In genomic region chr3:147412274-147412673, GRCm38 (mm10) we compare ENCODE assay signal across 19 mouse cellular contexts.
DNase-seq lines count a peak whose midpoint lies in the region; ATAC-seq lines count a peak whose summit lies in the region.
"Had no signal": no experiment of that assay in that cellular context is flagged by ENCODE, and none has a peak within 500 bp of the region (broad histone marks: within the 10 kb centered on the region; RNA-seq: fewer than 3 reads in every experiment).

No protein-coding gene starts in this region.

- H3K4me1 ChIP-seq in limb, embryonic 13.5 days, result peaks cover 15% of the 10 kb centered on the region
- H3K4me1 ChIP-seq in limb, embryonic 10.5 days, result peaks cover 19% of the 10 kb centered on the region; the same call in 1 of the 2 replicates

- no peak for DNase-seq in limb, embryonic 10.5 days (ENCODE audit: low spot score)
- peak; percentile 67 for DNase-seq in forelimb bud, embryonic 11.5 days (ENCODE audit: low read depth, low spot score)
- no peak for DNase-seq in testis, postnatal 14 days (ENCODE audit: low spot score)
- DNase-seq: adrenal gland, adult 2 months; adrenal gland, adult 8-10 months; adrenal gland, postnatal 10 days; adrenal gland, postnatal 14 days; adrenal gland, postnatal 25 days; adrenal gland, postnatal 36 days; B cell, adult 2 months; cerebellum, adult 11 months; cerebellum, adult 11-12 months; cerebellum, adult 18-20 months had no signal

- no peak overlapping the region for H3K9ac ChIP-seq in limb, embryonic 13.5 days

- no peaks in the 10 kb centered on the region for H3K36me3 ChIP-seq in limb, embryonic 13.5 days
- H3K36me3 ChIP-seq in limb, embryonic 10.5 days, result no peaks in the 10 kb centered on the region
- H3K36me3 ChIP-seq: G1E had no signal

- no peak overlapping the region for H3K4me2 ChIP-seq in limb, embryonic 13.5 days (replicated peaks)

- H3K27ac ChIP-seq in limb, embryonic 13.5 days, result no peak overlapping the region
- H3K27ac ChIP-seq in limb, embryonic 10.5 days, result no peak overlapping the region

- H3K27me3 ChIP-seq in limb, embryonic 13.5 days, result no peaks in the 10 kb centered on the region
- no peaks in the 10 kb centered on the region for H3K27me3 ChIP-seq in limb, embryonic 10.5 days (ENCODE audit: low read depth, poor library complexity, severe bottlenecking)
- H3K27me3 ChIP-seq: CH12.LX, Patski had no signal

- H3K4me3 ChIP-seq in limb, embryonic 13.5 days, result no peak overlapping the region
- H3K4me3 ChIP-seq in limb, embryonic 10.5 days, result no peak overlapping the region

- peak; percentile 67 for ATAC-seq in limb, embryonic 13.5 days (ENCODE audit: low FRiP score, low read depth)
- ATAC-seq: activated CD4-positive, CD25-positive, alpha-beta regulatory T cell, adult 4 months; CD4-positive, CD25-positive, alpha-beta regulatory T cell, adult 4 months; Patski had no signal

- H3K9me3 ChIP-seq in limb, embryonic 13.5 days, result no peaks in the 10 kb centered on the region
- no peaks in the 10 kb centered on the region for H3K9me3 ChIP-seq in limb, embryonic 10.5 days (replicated peaks)

- WGBS in limb, embryonic 13.5 days, result 41% methylated on average over 4 of the region's 4 CpGs
- 75% methylated on average over 4 of the region's 4 CpGs for WGBS in limb, embryonic 10.5 days
